Mouse (Mus musculus): Measurements from ENCODE around the gene Natd1. TPM values are rescaled to one million over a fixed set of nuclear protein-coding genes. Genes with fewer than 3 reads are reported as not detected.

Natd1 gene
- 10 to 100 TPM; 10.6 TPM for total RNA-seq (2021)
- long read RNA-seq, experiment 1, full-length matches to known transcripts, result 8 of 15 reads
- long read RNA-seq, experiment 1, partial matches to known transcripts, result 6 of 15 reads
- long read RNA-seq, experiment 1, other reads (novel, unspliced or antisense), result 1 of 15 reads
- long read RNA-seq, experiment 2, full-length matches to known transcripts, result 8 of 19 reads
- long read RNA-seq, experiment 2, partial matches to known transcripts, result 2 of 19 reads
- long read RNA-seq, experiment 2, other reads (novel, unspliced or antisense), result 9 of 19 reads

DNA sequence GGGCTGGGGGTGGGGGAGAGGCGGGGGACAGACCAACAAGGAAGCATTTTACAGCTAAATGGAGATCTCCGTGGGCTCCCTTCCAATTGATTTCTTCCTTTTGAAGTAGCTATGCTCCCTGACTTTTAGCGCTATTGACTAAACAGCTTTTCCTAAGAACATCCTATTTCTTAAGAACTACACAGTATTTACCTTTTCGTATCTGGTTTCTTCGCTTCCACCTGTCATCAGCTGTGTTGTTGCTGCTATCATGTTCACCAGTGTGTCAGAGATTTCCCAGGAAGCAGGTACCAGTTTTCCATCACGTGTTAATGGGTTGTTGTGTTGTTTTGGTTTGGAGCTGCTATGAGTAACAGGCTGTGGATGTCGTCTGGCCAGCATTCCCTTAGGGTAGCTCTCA lies at the start of gene Natd1:
TSS of gene Natd1 (minus strand) at position 260 of the 400 bp plus-strand sequence.
- no peak for TF ChIP-seq CTCF (conservative IDR thresholded peaks at IDR 0.05)
- Histone ChIP-seq H3K4me3 (peak within 1 kb of the TSS; percentile 95), H3K27ac (peak within 1 kb of the TSS; percentile 91)
- no peak for DNase-seq (ENCODE audit: low spot score in 2 of 2)

DNA sequence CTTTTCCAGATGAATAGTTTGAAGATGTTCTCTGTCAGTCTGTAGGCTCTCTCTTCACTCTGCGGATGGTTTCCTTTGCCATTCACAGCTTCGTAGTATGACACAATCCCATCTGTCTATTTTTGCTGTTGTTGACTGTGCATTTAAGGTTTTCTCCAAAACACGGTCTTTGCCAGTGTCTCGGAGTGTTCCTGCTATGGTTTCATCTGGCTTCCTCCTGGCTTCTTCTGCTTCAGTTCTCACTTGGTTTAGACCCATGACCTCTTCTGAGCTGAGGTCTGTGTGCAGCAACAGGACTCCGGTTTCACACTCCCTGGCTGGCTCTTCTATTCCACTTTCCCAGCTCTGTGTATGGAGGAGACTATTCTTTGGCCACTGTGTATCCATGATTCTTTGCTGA lies 48.2 kb upstream of the Natd1 start:
- Histone ChIP-seq H3K4me3 (no peak overlapping the region), H3K27ac (no peak overlapping the region)
- no peak for TF ChIP-seq CTCF (conservative IDR thresholded peaks at IDR 0.05)
- peak in 1 of 2 experiments; percentile 46 for DNase-seq (ENCODE audit: low spot score in 2 of 2)

DNA sequence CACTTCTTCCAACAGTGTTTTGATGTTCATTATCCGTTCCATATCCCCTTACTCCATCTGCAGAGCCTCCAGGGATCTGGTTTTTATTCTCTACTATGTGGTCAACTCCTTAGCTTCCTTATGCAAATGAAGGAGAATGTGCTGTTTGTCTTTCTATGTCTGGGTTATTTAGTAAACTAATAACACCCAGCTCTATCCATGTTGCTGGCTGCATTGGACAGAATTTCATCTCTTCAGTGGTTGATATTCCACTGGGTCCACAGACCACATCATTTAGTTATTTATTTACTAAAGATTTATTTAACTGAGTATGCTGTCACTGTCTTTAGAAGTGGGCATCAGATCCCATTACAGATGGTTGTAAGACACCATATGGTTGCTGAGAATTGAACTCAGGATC lies 46.6 kb upstream of the Natd1 start:
- no peak for TF ChIP-seq CTCF (conservative IDR thresholded peaks at IDR 0.05)
- no peak overlapping the region for H3K4me3 ChIP-seq
- H3K27ac ChIP-seq, result no peak overlapping the region
- DNase-seq (ENCODE audit: low spot score in 2 of 2), result no peak

DNA sequence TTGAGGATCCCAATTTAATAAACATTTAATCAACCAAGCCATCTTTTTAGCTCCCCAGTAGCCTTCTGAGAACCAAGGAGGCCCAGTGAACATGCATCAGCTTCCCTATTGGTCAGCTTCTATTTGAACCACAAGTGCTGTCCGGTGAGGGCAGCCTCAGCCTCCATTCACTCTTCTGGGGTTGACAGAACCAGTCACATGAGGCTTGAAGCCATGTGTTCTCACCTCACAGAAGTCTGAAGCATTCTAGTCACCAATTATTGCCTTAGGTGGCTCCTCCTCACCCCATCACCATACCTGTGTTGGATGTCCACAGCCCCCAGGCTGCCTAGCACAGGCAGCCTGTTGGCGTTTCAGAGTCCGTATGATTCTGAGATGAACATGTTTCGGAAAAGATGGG lies 44.4 kb upstream of the Natd1 start:
- Histone ChIP-seq H3K27ac (no peak overlapping the region), H3K4me3 (no peak overlapping the region)
- no peak for TF ChIP-seq CTCF (conservative IDR thresholded peaks at IDR 0.05)
- no peak for DNase-seq (ENCODE audit: low spot score in 2 of 2)

DNA sequence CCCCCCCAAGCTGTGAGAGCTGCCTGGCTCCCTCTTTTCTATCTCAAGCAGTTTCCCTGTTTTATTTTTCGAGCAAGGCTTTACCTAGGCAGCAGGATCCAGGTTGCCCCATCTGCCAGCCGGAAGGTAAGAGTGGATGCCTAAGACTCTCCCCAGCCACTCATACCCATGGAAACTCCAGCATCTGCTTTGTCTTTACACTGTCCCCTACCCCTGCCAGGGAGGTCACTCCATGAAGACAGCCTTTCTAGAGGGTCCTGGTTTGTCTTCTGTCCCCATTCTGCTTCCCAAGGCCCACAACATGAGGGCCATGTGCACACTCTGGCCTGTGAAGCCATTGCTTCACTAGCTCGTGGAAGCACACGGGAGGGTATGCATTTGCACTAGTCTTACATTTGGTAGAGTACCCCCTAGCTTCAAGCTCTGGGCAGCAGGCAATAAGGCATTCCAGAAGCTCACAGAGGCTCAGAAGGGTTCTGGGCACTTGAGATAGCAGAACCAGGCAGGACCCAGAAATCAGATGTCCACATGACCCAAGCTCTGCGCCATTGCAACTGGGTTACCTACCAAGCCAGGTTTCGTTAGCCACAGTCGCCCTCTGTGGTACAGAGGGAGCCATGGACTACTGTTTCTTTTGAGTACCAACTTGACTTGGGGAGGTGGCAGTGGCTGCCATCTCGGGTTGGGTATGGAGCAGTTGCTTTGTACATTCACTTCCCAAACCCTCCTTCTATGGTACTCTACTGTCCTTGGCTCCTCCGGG lies 41.3 kb upstream of the Natd1 start:
- Histone ChIP-seq H3K4me3 (no peak overlapping the region), H3K27ac (no peak overlapping the region)
- no peak for DNase-seq (ENCODE audit: low spot score in 2 of 2)
- no peak for TF ChIP-seq CTCF (conservative IDR thresholded peaks at IDR 0.05)

DNA sequence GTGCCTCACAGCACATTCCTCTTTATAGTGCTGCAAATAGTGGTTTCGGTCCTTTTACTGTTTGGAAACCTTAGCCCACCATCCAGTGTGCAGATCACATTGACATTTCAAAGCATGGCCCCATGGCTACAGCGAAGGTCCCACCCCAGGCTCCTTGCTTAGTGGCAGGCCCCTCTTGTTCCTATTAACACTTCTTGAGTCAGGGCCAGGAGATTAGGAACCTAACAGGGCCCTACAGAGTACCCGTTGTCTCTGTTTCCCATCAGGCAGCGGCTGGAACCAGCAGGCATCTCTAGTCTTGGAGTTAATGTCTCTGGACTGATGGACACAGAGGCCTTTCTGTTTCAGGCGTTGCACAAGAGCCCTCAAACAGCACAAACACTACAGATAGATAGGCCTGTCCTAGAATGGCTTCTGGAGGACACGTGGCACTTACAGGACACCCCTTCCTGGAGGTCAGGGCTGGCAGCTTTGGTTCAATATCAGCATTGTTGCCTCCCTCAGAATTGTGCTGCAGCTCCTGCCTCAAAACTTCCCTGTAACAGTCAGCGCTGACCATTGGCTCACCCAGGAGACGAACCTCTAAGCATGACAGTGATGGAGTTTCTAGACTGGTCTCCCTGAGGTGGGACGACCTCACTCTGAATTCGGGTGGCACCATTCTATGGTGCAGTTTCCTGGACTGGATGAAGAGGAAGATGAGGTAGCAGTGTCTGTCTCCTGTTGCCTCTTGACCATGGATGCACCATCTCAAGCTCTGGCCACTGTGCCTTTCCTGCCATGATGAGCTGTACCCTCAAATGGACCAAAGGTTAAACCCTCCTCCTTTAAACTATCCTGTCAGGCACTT lies 39.9 kb upstream of the Natd1 start:
- TF ChIP-seq CTCF (conservative IDR thresholded peaks at IDR 0.05), result no peak

DNA sequence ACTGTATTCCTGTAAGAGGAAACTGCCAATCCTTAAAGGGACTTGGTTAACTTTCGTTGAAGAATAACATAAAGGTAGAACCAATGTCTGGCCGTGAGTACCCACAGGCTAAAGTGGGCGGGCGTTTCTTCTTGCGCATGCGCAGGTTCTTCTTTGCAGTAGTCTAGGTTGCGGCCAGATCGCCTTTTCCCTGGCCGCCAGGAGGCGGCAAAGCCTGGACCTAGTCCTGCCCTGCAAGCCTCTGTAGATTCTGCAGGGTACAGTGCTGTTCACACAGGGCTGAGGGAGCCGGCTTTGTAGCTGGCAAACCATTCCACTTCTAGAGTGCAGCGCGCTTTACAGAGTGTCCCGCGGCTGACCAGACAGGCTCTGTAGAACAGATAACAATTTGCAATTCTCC lies 39.3 kb upstream of the Natd1 start:
- Histone ChIP-seq H3K4me3 (no peak overlapping the region), H3K27ac (no peak overlapping the region)
- peak; percentile 91 for TF ChIP-seq CTCF (conservative IDR thresholded peaks at IDR 0.05)
- DNase-seq (ENCODE audit: low spot score in 2 of 2), result peak; percentile 82 to 85

More for the DNA sequence above, 39.9 kb upstream of the Natd1 start:
- Histone ChIP-seq H3K27ac (no peak overlapping the region), H3K4me3 (no peak overlapping the region)
- DNase-seq (ENCODE audit: low spot score in 2 of 2), result no peak

DNA sequence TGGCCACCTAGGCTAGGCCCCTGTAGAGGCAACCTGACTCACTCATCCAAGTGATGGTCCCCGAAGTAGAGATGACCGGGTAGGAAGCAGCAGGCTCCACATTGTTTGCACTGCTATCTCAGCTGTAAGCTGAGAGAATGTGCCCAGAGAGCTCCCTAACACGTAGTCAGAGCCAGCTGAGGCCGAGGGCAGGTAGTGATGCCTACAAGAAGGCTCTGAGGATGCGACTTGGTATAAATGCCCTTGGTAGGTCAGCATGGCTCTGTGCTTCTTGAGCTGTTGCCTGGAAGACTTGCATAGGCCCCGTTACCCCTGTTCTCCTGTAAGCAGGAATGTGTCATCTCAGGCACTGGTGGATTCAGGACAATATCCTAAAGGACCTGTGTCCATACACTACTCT lies 38.4 kb upstream of the Natd1 start:
- no peak for TF ChIP-seq CTCF (conservative IDR thresholded peaks at IDR 0.05)
- H3K27ac ChIP-seq, result no peak overlapping the region
- no peak overlapping the region for H3K4me3 ChIP-seq
- no peak for DNase-seq (ENCODE audit: low spot score in 2 of 2)

DNA sequence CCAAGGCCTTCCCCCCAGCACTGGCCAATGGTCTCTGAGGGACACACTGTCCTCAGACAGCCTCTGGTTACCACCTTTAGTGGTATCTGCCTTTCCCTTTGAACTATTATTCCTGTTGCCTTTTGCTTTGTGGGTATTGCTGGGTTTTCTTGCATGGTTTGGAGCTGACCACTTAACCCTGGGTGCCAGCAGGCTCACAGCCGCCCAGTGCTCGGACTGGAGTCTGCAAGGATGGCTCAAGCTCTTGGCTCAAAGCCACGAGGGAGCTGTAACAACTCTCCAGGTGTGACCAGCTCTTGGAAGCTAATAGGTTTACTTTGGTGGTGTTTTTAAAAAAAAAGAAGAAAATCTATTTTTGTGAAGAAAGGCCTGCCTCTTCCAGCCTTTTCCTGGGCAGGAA lies 37.8 kb upstream of the Natd1 start:
- no peak for TF ChIP-seq CTCF (conservative IDR thresholded peaks at IDR 0.05)
- no peak for DNase-seq (ENCODE audit: low spot score in 2 of 2)
- Histone ChIP-seq H3K27ac (no peak overlapping the region), H3K4me3 (no peak overlapping the region)

DNA sequence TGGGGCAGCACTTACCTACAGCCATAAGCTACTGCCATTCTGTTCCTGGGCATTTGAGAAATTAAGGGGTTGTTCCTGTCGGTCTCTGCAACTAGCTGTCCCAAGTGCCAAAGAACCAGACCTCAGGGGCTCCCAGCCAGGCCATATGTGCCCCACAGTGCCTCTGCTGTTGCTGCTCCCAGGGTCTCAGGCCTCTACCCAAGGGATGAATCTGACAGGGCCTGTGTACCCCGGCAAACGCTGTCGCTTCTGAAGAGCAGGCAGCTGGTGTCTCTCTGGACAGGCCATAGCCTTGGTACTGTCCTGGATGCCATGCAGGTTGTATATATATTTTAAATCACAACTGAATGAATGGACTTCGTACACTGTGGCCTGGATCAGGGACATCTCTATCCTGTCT lies 37.3 kb upstream of the Natd1 start:
- Histone ChIP-seq H3K27ac (no peak overlapping the region), H3K4me3 (no peak overlapping the region)
- no peak for DNase-seq (ENCODE audit: low spot score in 2 of 2)
- TF ChIP-seq CTCF (conservative IDR thresholded peaks at IDR 0.05), result no peak

DNA sequence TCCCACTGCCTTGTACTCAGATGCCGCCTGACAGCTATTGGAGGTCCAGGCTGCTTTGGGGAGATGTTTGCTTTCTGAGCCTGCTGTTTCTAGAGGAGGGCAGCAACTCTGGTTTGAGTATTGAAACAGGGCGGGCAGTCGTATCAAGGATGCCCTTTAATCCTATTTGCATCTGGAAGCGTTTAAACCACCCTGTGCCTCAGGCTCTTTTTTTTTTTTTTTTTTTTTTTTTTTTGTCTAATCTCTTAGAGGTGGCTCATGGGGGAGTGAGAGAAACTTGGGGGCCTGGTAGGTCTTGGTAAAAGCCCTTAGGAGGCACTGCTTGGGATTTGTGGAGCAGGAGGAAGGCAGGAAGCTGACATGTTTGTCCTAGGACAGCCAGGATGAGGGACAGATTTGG lies 30.5 kb upstream of the Natd1 start:
- Histone ChIP-seq H3K27ac (no peak overlapping the region), H3K4me3 (no peak overlapping the region)
- no peak for DNase-seq (ENCODE audit: low spot score in 2 of 2)
- TF ChIP-seq CTCF (conservative IDR thresholded peaks at IDR 0.05), result no peak

DNA sequence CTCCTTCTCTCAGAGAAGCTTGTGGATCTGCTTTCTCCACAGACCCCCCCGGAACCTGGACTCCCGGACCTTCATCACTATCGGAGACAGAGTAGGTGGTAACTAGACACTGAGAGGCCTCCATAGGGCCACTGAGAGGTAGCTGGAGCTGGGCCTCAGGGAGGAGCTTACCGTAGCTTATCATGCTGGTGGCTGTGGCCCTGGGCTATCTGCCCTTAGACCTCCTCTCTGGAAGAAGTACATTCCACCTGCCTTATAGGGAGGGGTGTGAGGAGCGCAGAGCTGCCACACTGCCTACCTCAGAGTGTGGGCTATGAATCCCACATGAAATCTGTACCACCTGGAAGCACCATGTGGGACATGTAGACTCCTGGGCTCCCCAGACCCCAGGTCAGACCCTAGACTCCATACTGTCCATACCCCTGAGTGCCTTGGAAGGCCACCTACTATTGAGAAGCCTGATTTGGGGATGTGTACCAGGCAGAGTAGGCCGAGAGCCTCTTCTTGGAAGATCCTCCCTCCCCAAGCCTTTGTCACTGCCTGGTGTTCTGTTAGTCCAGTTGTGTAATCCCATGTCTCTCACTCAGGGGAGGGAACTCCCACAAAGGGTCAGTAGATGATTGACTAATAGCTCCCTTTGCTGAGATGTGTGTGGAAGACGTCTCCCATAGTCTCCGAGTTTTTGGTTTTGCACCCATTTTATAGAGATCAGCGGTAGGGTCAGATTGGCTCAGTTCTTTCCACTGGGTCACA lies 27.9 kb upstream of the Natd1 start:
- DNase-seq (ENCODE audit: low spot score in 2 of 2), result no peak
- H3K4me3 ChIP-seq, result no peak overlapping the region
- TF ChIP-seq CTCF (conservative IDR thresholded peaks at IDR 0.05), result no peak
- no peak overlapping the region for H3K27ac ChIP-seq
